Comparison of ENCODE assay signal across 8 mouse cellular contexts in the genomic region with DNA sequence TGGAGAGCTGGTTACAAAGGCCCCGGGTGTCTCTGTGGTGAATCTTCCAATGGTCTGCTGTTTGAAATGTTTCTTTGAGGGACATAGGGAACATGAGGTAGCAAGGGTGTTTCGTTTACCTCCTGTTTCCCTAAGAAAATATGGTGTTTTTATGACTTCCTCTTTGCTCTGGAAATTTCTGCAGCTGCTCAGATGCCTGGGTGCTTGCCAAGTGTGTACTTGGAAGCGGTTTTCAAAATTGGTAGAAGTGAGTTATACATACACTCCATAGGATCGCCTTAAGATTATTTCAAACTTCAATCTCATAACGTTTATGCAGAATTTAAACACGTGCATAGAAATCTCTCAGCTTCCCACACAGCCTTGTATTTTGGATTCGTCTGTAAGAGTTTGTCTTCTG. TPM values are rescaled to one million over a fixed set of nuclear protein-coding genes. Genes with fewer than 3 reads are reported as not detected.
DNase-seq lines count a peak whose midpoint lies in the region; ATAC-seq and TF ChIP-seq lines count a peak whose summit lies in the region.

No protein-coding gene starts in this region.

- no peak for ATAC-seq in embryonic facial prominence, embryonic 14.5 days (ENCODE audit: low read depth)
- no peak for ATAC-seq in hindbrain, embryonic 14.5 days (ENCODE audit: low FRiP score)

- peak; percentile 59 for DNase-seq in embryonic facial prominence, embryonic 14.5 days (ENCODE audit: low spot score)
- DNase-seq in embryonic facial prominence, embryonic 10.5 days (ENCODE audit: low spot score): no peak
- no peak for DNase-seq in thymus, adult 2 months
- DNase-seq in thymus, adult 18-20 months: no peak
- DNase-seq in kidney, postnatal 14 days: peak; percentile 52
- DNase-seq in hindbrain, embryonic 14.5 days (ENCODE audit: low spot score): no peak
- no peak for DNase-seq in Muller cell, postnatal 12 days (ENCODE audit: inconsistent ontology term)
- DNase-seq in adrenal gland, adult 8-10 months: no peak

- WGBS in embryonic facial prominence, embryonic 14.5 days: 66% methylated on average over 7 of the region's 7 CpGs
- WGBS in embryonic facial prominence, embryonic 10.5 days: 89% methylated on average over 7 of the region's 7 CpGs
- WGBS in thymus, adult 2 months: 3% methylated on average over 7 of the region's 7 CpGs
- 77% methylated on average over 7 of the region's 7 CpGs for WGBS in hindbrain, embryonic 14.5 days

- no peak overlapping the region for H3K4me3 ChIP-seq in embryonic facial prominence, embryonic 14.5 days (ENCODE audit: low read depth, low read length)
- H3K4me3 ChIP-seq in embryonic facial prominence, embryonic 10.5 days: no peak overlapping the region
- H3K4me3 ChIP-seq in thymus, adult 2 months (ENCODE audit: control insufficient read depth, insufficient read depth, low read length): no peak overlapping the region
- no peak overlapping the region for H3K4me3 ChIP-seq in hindbrain, embryonic 14.5 days (replicated peaks; ENCODE audit: low read length)

- H3K9ac ChIP-seq in embryonic facial prominence, embryonic 14.5 days (ENCODE audit: low read depth, low read length): no peak overlapping the region
- H3K9ac ChIP-seq in hindbrain, embryonic 14.5 days: no peak overlapping the region

- no peaks in the 10 kb centered on the region for H3K4me1 ChIP-seq in embryonic facial prominence, embryonic 14.5 days (ENCODE audit: control insufficient read depth, insufficient read depth, low read length)
- no peaks in the 10 kb centered on the region for H3K4me1 ChIP-seq in embryonic facial prominence, embryonic 10.5 days
- peaks cover 13% of the 10 kb centered on the region for H3K4me1 ChIP-seq in thymus, adult 2 months (replicated peaks; ENCODE audit: control insufficient read depth, insufficient read depth, low read length)
- H3K4me1 ChIP-seq in hindbrain, embryonic 14.5 days (replicated peaks; ENCODE audit: control insufficient read depth, insufficient read depth, low read length): no peaks in the 10 kb centered on the region

- no peak overlapping the region for H3K4me2 ChIP-seq in embryonic facial prominence, embryonic 14.5 days (ENCODE audit: low read depth, low read length)
- H3K4me2 ChIP-seq in hindbrain, embryonic 14.5 days (replicated peaks): no peak overlapping the region

- no peak for TF ChIP-seq POLR2A in thymus, adult 2 months (IDR thresholded peaks at IDR 0.05; ENCODE audit: control insufficient read depth, extremely low read depth, insufficient read depth, low read length, poor library complexity)

- no peaks in the 10 kb centered on the region for H3K9me3 ChIP-seq in embryonic facial prominence, embryonic 14.5 days (ENCODE audit: control insufficient read depth, low read length)
- no peaks in the 10 kb centered on the region for H3K9me3 ChIP-seq in embryonic facial prominence, embryonic 10.5 days
- H3K9me3 ChIP-seq in hindbrain, embryonic 14.5 days (ENCODE audit: control insufficient read depth, low read length): no peaks in the 10 kb centered on the region

- TF ChIP-seq CTCF in thymus, adult 2 months (IDR thresholded peaks at IDR 0.05; ENCODE audit: borderline replicate concordance, control insufficient read depth, extremely low read depth, insufficient read depth, low read length, poor library complexity): no peak

- 0 out of 2 replicates have a peak overlapping the region, but pooled peaks have one; percentile 18 for H3K27ac ChIP-seq in embryonic facial prominence, embryonic 14.5 days (replicated peaks; ENCODE audit: low read depth, low read length)
- no peak overlapping the region for H3K27ac ChIP-seq in embryonic facial prominence, embryonic 10.5 days (replicated peaks)
- peak overlapping the region; percentile 92 for H3K27ac ChIP-seq in thymus, adult 2 months (ENCODE audit: control insufficient read depth, insufficient read depth, low read length)
- H3K27ac ChIP-seq in hindbrain, embryonic 14.5 days: no peak overlapping the region

- H3K27me3 ChIP-seq in embryonic facial prominence, embryonic 14.5 days (replicated peaks; ENCODE audit: control insufficient read depth, insufficient read depth, low read length): no peaks in the 10 kb centered on the region
- no peaks in the 10 kb centered on the region for H3K27me3 ChIP-seq in embryonic facial prominence, embryonic 10.5 days (replicated peaks; ENCODE audit: low read depth, poor library complexity, severe bottlenecking)
- no peaks in the 10 kb centered on the region for H3K27me3 ChIP-seq in thymus, adult 2 months (ENCODE audit: control insufficient read depth, insufficient read depth, low read length)
- H3K27me3 ChIP-seq in hindbrain, embryonic 14.5 days (ENCODE audit: control insufficient read depth, insufficient read depth, low read length): no peaks in the 10 kb centered on the region

- H3K36me3 ChIP-seq in embryonic facial prominence, embryonic 14.5 days (ENCODE audit: control insufficient read depth, insufficient read depth, low read length): no peaks in the 10 kb centered on the region
- H3K36me3 ChIP-seq in embryonic facial prominence, embryonic 10.5 days (replicated peaks): no peaks in the 10 kb centered on the region
- H3K36me3 ChIP-seq in thymus, adult 2 months (ENCODE audit: control insufficient read depth, insufficient read depth, low read length): peaks cover 14% of the 10 kb centered on the region
- H3K36me3 ChIP-seq in hindbrain, embryonic 14.5 days (replicated peaks; ENCODE audit: control insufficient read depth, insufficient read depth): no peaks in the 10 kb centered on the region

RNA-seq across cellular contexts. Expression of a gene that starts 29.1 kb away (rescaled TPM):
- polyA plus RNA-seq in embryonic facial prominence, embryonic 14.5 days (2014; fragmentation: Nextera tagmentation; extraction: Ambion mirVana): 0.28 and 0.35 TPM in 2 replicates
- 0.09 and 0.11 TPM in 2 replicates for polyA plus RNA-seq in embryonic facial prominence, embryonic 10.5 days (2016; fragmentation: Nextera tagmentation; extraction: Ambion mirVana)
- polyA plus RNA-seq in thymus, adult 2 months (2012; rRNA removed): 56.0 and 58.4 TPM in 2 replicates
- 0.15 and 0.27 TPM in 2 replicates for polyA plus RNA-seq in hindbrain, embryonic 14.5 days (2014; fragmentation: Nextera tagmentation; extraction: Ambion mirVana)
- total RNA-seq in adrenal gland, adult 8-10 months (2022): under 1 TPM; 0.35 to 0.71 (median 0.48) TPM

Comparison
In these comparisons a context has a peak if more than half of its experiments do, and no peak if none do; other contexts are left out.
1. DNase-seq: peak in embryonic facial prominence, embryonic 14.5 days (single experiment) and kidney, postnatal 14 days (single experiment); none in embryonic facial prominence, embryonic 10.5 days (single experiment), thymus, adult 2 months (single experiment), thymus, adult 18-20 months (0 of 2), hindbrain, embryonic 14.5 days (single experiment), Muller cell, postnatal 12 days (single experiment) and adrenal gland, adult 8-10 months (single experiment).
2. H3K27ac ChIP-seq: peak in embryonic facial prominence, embryonic 14.5 days (single experiment) and thymus, adult 2 months (single experiment); none in embryonic facial prominence, embryonic 10.5 days (single experiment) and hindbrain, embryonic 14.5 days (single experiment).
3. RNA of a gene that starts 29.1 kb away (polyA plus RNA-seq): 56.0 to 58.4 TPM in thymus, adult 2 months; 0.28 to 0.35 TPM in embryonic facial prominence, embryonic 14.5 days, 0.15 to 0.27 TPM in hindbrain, embryonic 14.5 days and 0.09 to 0.11 TPM in embryonic facial prominence, embryonic 10.5 days; every median in the first group is over 10 times any median in the second.